Mouse (Mus musculus) ovary, postnatal 14 days (tissue): ENCODE measurements around the gene Trmt10b.

ENCODE experiments used
- DNase-seq: peaks from one replicate; pipeline ENCODE4 v3.0.0; 2022; ENCODE audit warnings: low spot score

Gene Trmt10b

GRCm38 (mm10) chr4:45342286-45343155 is 45.6 kb downstream of the Trmt10b start, which contains the start of gene Exosc3:
Exosc3 (minus strand) TSS chr4:45342732.
- DNase-seq, result peak; percentile 38

GRCm38 (mm10) chr4:45356653-45357052 is 59.7 kb downstream of the Trmt10b start:
- DNase-seq, result no peak
